Mouse (Mus musculus): ENCODE data around the gene Tcte1. TPM values are rescaled to one million over a fixed set of nuclear protein-coding genes. Genes with fewer than 3 reads are reported as not detected.

The Tcte1 gene
- polyA plus RNA-seq, 1 experiment from 2014 or later, result 0.70 TPM

- under 1% methylated on average over 41 of the region's 41 CpGs for WGBS
- Histone ChIP-seq H3K4me1 (ENCODE audit: insufficient read depth) (peaks cover 9% of the 10 kb centered on the region; the same call in 1 of the 2 replicates), H3K4me3 (ENCODE audit: low read depth, low read length) (peak within 1 kb of the TSS; percentile 68), H3K9me3 (ENCODE audit: low read depth, low read length) (no peaks in the 10 kb centered on the region), H3K27ac (ENCODE audit: low read depth) (peak within 1 kb of the TSS; percentile 96), H3K4me2 (peak within 1 kb of the TSS; percentile 96), H3K36me3 (ENCODE audit: insufficient read depth) (peaks cover 42% of the 10 kb centered on the region), H3K27me3 (ENCODE audit: insufficient read depth, low read length) (no peaks in the 10 kb centered on the region), H3K9ac (peak within 1 kb of the TSS; percentile 90)
- ATAC-seq (ENCODE audit: insufficient read depth) (peak; percentile 84), DNase-seq (peak; percentile 99)
- TF ChIP-seq CTCF (IDR thresholded peaks at IDR 0.05; ENCODE audit: low read depth), result no peak
Observed at GRCm38 (mm10) chr17:45573087-45573779, 50.0 kb downstream of the Tcte1 start, which contains the start of gene Hsp90ab1. TSS of gene Hsp90ab1 (minus strand) at chr17:45573271.

- under 1% methylated on average over 18 of the region's 18 CpGs for WGBS
- H3K4me1 ChIP-seq (ENCODE audit: insufficient read depth), result peaks cover 9% of the 10 kb centered on the region; the same call in 1 of the 2 replicates
- H3K4me2 ChIP-seq, result peak overlapping the region; percentile 96
- no peaks in the 10 kb centered on the region for H3K9me3 ChIP-seq (ENCODE audit: low read depth, low read length)
- DNase-seq, result peak; percentile 96
- no peak for TF ChIP-seq CTCF (IDR thresholded peaks at IDR 0.05; ENCODE audit: low read depth)
- peak overlapping the region; percentile 68 for H3K4me3 ChIP-seq (ENCODE audit: low read depth, low read length)
- ATAC-seq (ENCODE audit: insufficient read depth), result peak; percentile 57
- H3K27me3 ChIP-seq (ENCODE audit: insufficient read depth, low read length), result no peaks in the 10 kb centered on the region
- H3K9ac ChIP-seq, result peak overlapping the region; percentile 83
- peak overlapping the region; percentile 96 for H3K27ac ChIP-seq (ENCODE audit: low read depth)
- peaks cover 36% of the 10 kb centered on the region for H3K36me3 ChIP-seq (ENCODE audit: insufficient read depth)
Observed at GRCm38 (mm10) chr17:45573780-45574123, 50.5 kb downstream of the Tcte1 start.

GRCm38 (mm10) chr17:45574129-45574761 is 51.0 kb downstream of the Tcte1 start:
- Histone ChIP-seq H3K4me1 (ENCODE audit: insufficient read depth) (peaks cover 9% of the 10 kb centered on the region; the same call in 1 of the 2 replicates), H3K36me3 (ENCODE audit: insufficient read depth) (peaks cover 32% of the 10 kb centered on the region), H3K27ac (ENCODE audit: low read depth) (peak overlapping the region; percentile 96), H3K27me3 (ENCODE audit: insufficient read depth, low read length) (no peaks in the 10 kb centered on the region), H3K4me2 (peak overlapping the region; percentile 96), H3K4me3 (ENCODE audit: low read depth, low read length) (peak overlapping the region; percentile 68), H3K9ac (peak overlapping the region; percentile 83), H3K9me3 (ENCODE audit: low read depth, low read length) (no peaks in the 10 kb centered on the region)
- ATAC-seq (ENCODE audit: insufficient read depth) (peak; percentile 38), DNase-seq (peak; percentile 76)
- TF ChIP-seq CTCF (IDR thresholded peaks at IDR 0.05; ENCODE audit: low read depth), result no peak
- WGBS, result 5% methylated on average over 17 of the region's 17 CpGs

- Histone ChIP-seq H3K9me3 (ENCODE audit: low read depth, low read length) (no peaks in the 10 kb centered on the region), H3K9ac (peak overlapping the region; percentile 83), H3K4me1 (ENCODE audit: insufficient read depth) (peaks cover 9% of the 10 kb centered on the region; the same call in 1 of the 2 replicates), H3K27me3 (ENCODE audit: insufficient read depth, low read length) (no peaks in the 10 kb centered on the region), H3K4me2 (no peak overlapping the region), H3K4me3 (ENCODE audit: low read depth, low read length) (no peak overlapping the region), H3K36me3 (ENCODE audit: insufficient read depth) (peaks cover 21% of the 10 kb centered on the region), H3K27ac (ENCODE audit: low read depth) (no peak overlapping the region)
- no peak for ATAC-seq (ENCODE audit: insufficient read depth)
- no peak for TF ChIP-seq CTCF (IDR thresholded peaks at IDR 0.05; ENCODE audit: low read depth)
- DNase-seq, result no peak
- 89% methylated on average over 8 of the region's 8 CpGs for WGBS
Observed at GRCm38 (mm10) chr17:45575123-45575897, 52.1 kb downstream of the Tcte1 start.

- H3K9ac ChIP-seq, result no peak overlapping the region
- H3K9me3 ChIP-seq (ENCODE audit: low read depth, low read length), result no peaks in the 10 kb centered on the region
- H3K36me3 ChIP-seq (ENCODE audit: insufficient read depth), result no peaks in the 10 kb centered on the region
- ATAC-seq (ENCODE audit: insufficient read depth) (no peak), DNase-seq (peak; percentile 28)
- H3K4me3 ChIP-seq (ENCODE audit: low read depth, low read length), result no peak overlapping the region
- H3K27me3 ChIP-seq (ENCODE audit: insufficient read depth, low read length), result no peaks in the 10 kb centered on the region
- H3K27ac ChIP-seq (ENCODE audit: low read depth), result peak overlapping the region; percentile 36; the same call in 1 of the 2 replicates
- H3K4me2 ChIP-seq, result no peak overlapping the region
- WGBS, result 46% methylated on average over 5 of the region's 5 CpGs
- no peak for TF ChIP-seq CTCF (IDR thresholded peaks at IDR 0.05; ENCODE audit: low read depth)
- peaks cover 8% of the 10 kb centered on the region; the same call in 1 of the 2 replicates for H3K4me1 ChIP-seq (ENCODE audit: insufficient read depth)
Observed at GRCm38 (mm10) chr17:45578242-45578641, 55.0 kb downstream of the Tcte1 start.

GRCm38 (mm10) chr17:45578843-45579242 is 55.6 kb downstream of the Tcte1 start:
- Histone ChIP-seq H3K27ac (ENCODE audit: low read depth) (0 out of 2 replicates have a peak overlapping the region, but pooled peaks have one; percentile 36), H3K4me2 (no peak overlapping the region), H3K4me1 (ENCODE audit: insufficient read depth) (peaks cover 11% of the 10 kb centered on the region), H3K4me3 (ENCODE audit: low read depth, low read length) (no peak overlapping the region), H3K36me3 (ENCODE audit: insufficient read depth) (no peaks in the 10 kb centered on the region), H3K9me3 (ENCODE audit: low read depth, low read length) (no peaks in the 10 kb centered on the region), H3K27me3 (ENCODE audit: insufficient read depth, low read length) (no peaks in the 10 kb centered on the region), H3K9ac (no peak overlapping the region)
- TF ChIP-seq CTCF (IDR thresholded peaks at IDR 0.05; ENCODE audit: low read depth), result peak; percentile 60
- DNase-seq (peak; percentile 64), ATAC-seq (ENCODE audit: insufficient read depth) (no peak)
- 72% methylated on average over 7 of the region's 7 CpGs for WGBS

Data from lung, embryonic 14.5 days (tissue).